Comparison of ENCODE assay signal across 8 mouse cellular contexts in genomic region chr8:84656191-84656525, GRCm38 (mm10). TPM values are rescaled to one million over a fixed set of nuclear protein-coding genes. Genes with fewer than 3 reads are reported as not detected.
DNase-seq lines count a peak whose midpoint lies in the region; ATAC-seq lines count a peak whose summit lies in the region.

No protein-coding gene starts in this region.

- peak overlapping the region; percentile 91 for H3K4me3 ChIP-seq in megakaryocyte, embryonic 14.5 days (replicated peaks)
- H3K4me3 ChIP-seq in forebrain, embryonic 10.5 days, result peak overlapping the region; percentile 53
- peak overlapping the region; percentile 50 for H3K4me3 ChIP-seq in intestine, embryonic 16.5 days (ENCODE audit: low read length)
- peak overlapping the region; percentile 22 for H3K4me3 ChIP-seq in midbrain, embryonic 14.5 days (replicated peaks; ENCODE audit: low read depth, low read length)

- 1% methylated on average over 10 of the region's 10 CpGs for WGBS in forebrain, embryonic 10.5 days
- WGBS in intestine, embryonic 16.5 days, result 2% methylated on average over 10 of the region's 10 CpGs
- under 1% methylated on average over 10 of the region's 10 CpGs for WGBS in midbrain, embryonic 14.5 days

- peak overlapping the region; percentile 87 for H3K4me2 ChIP-seq in intestine, embryonic 16.5 days (ENCODE audit: low read depth, low read length)
- peak overlapping the region; percentile 49 for H3K4me2 ChIP-seq in midbrain, embryonic 14.5 days (ENCODE audit: low read length)

- peak overlapping the region; percentile 95 for H3K27ac ChIP-seq in forebrain, embryonic 10.5 days
- H3K27ac ChIP-seq in intestine, embryonic 16.5 days (ENCODE audit: low read length), result peak overlapping the region; percentile 96
- H3K27ac ChIP-seq in midbrain, embryonic 14.5 days (replicated peaks; ENCODE audit: low read depth, low read length), result peak overlapping the region; percentile 63

- H3K4me1 ChIP-seq in megakaryocyte, embryonic 14.5 days, result peaks cover 59% of the 10 kb centered on the region
- peaks cover 76% of the 10 kb centered on the region for H3K4me1 ChIP-seq in forebrain, embryonic 10.5 days
- H3K4me1 ChIP-seq in intestine, embryonic 16.5 days (ENCODE audit: control insufficient read depth, insufficient read depth, low read length), result peaks cover 45% of the 10 kb centered on the region
- peaks cover 31% of the 10 kb centered on the region for H3K4me1 ChIP-seq in midbrain, embryonic 14.5 days (ENCODE audit: control insufficient read depth, insufficient read depth, low read length)

- H3K9me3 ChIP-seq in megakaryocyte, embryonic 14.5 days, result no peaks in the 10 kb centered on the region
- H3K9me3 ChIP-seq in forebrain, embryonic 10.5 days, result no peaks in the 10 kb centered on the region
- H3K9me3 ChIP-seq in intestine, embryonic 16.5 days (ENCODE audit: control insufficient read depth, low read length), result no peaks in the 10 kb centered on the region
- H3K9me3 ChIP-seq in midbrain, embryonic 14.5 days (ENCODE audit: control insufficient read depth, low read length), result no peaks in the 10 kb centered on the region

- DNase-seq in forebrain, embryonic 10.5 days (ENCODE audit: extremely low spot score, low spot score), result peak; percentile 83
- DNase-seq in midbrain, embryonic 14.5 days, result peak; percentile 47
- DNase-seq in right cerebral cortex, postnatal 14 days, result no peak
- no peak for DNase-seq in layer of hippocampus, adult 8-10 months (ENCODE audit: low spot score in 2 of 2)
- DNase-seq in urinary bladder, adult 18-20 months (ENCODE audit: low spot score in 2 of 2), result no peak

- ATAC-seq in megakaryocyte, adult 5-6 weeks (ENCODE audit: poor library complexity, severe bottlenecking), result no peak
- ATAC-seq in intestine, embryonic 16.5 days, result no peak
- ATAC-seq in midbrain, embryonic 14.5 days (ENCODE audit: low FRiP score, low TSS enrichment), result no peak

- no peaks in the 10 kb centered on the region for H3K36me3 ChIP-seq in megakaryocyte, embryonic 14.5 days (replicated peaks; ENCODE audit: low read length)
- H3K36me3 ChIP-seq in forebrain, embryonic 10.5 days (replicated peaks), result no peaks in the 10 kb centered on the region
- no peaks in the 10 kb centered on the region for H3K36me3 ChIP-seq in intestine, embryonic 16.5 days (ENCODE audit: control insufficient read depth, insufficient read depth, low read length)
- no peaks in the 10 kb centered on the region for H3K36me3 ChIP-seq in midbrain, embryonic 14.5 days (ENCODE audit: control insufficient read depth, insufficient read depth, low read length)

- peak overlapping the region; percentile 74 for H3K9ac ChIP-seq in intestine, embryonic 16.5 days (ENCODE audit: low read depth, low read length)
- peak overlapping the region; percentile 39; the same call in 1 of the 2 replicates for H3K9ac ChIP-seq in midbrain, embryonic 14.5 days (replicated peaks; ENCODE audit: low read length)

- no peaks in the 10 kb centered on the region for H3K27me3 ChIP-seq in megakaryocyte, embryonic 14.5 days (replicated peaks)
- H3K27me3 ChIP-seq in forebrain, embryonic 10.5 days (ENCODE audit: poor library complexity, severe bottlenecking), result no peaks in the 10 kb centered on the region
- no peaks in the 10 kb centered on the region for H3K27me3 ChIP-seq in intestine, embryonic 16.5 days (replicated peaks; ENCODE audit: control insufficient read depth, insufficient read depth, low read length)
- H3K27me3 ChIP-seq in midbrain, embryonic 14.5 days (ENCODE audit: control insufficient read depth, insufficient read depth, low read length), result no peaks in the 10 kb centered on the region

RNA-seq across cellular contexts. Expression of gene Ier2, which starts 6.5 kb away (rescaled TPM):
- 106 and 333 TPM in 2 replicates for polyA plus RNA-seq in megakaryocyte, embryonic 14.5 days (2012; ENCODE audit: insufficient read depth, low replicate concordance)
- total RNA-seq in megakaryocyte, adult 5-6 weeks (2015), result 86.1 and 87.5 TPM in 2 replicates
- total RNA-seq in megakaryocyte, adult 5-6 weeks (2017), result 62.7 and 65.3 TPM in 2 replicates
- 91.4 and 96.9 TPM in 2 replicates for polyA plus RNA-seq in forebrain, embryonic 10.5 days (2016; fragmentation: Nextera tagmentation; extraction: Ambion mirVana)
- polyA plus RNA-seq in intestine, embryonic 16.5 days (2015; fragmentation: Nextera tagmentation; extraction: Ambion mirVana), result 77.7 and 78.7 TPM in 2 replicates
- polyA plus RNA-seq in midbrain, embryonic 14.5 days (2014; fragmentation: Nextera tagmentation; extraction: Ambion mirVana), result 15.5 and 16.0 TPM in 2 replicates
- total RNA-seq in layer of hippocampus, adult 8-10 months (2022), result 10 to 100 TPM in 1 of 4 experiments, 1 to 10 TPM in 3; 7.0 to 10.2 (median 9.3) TPM

RNA-seq across cellular contexts. Expression of gene Trmt1, which starts 29.9 kb away (rescaled TPM):
- polyA plus RNA-seq in megakaryocyte, embryonic 14.5 days (2012; ENCODE audit: insufficient read depth, low replicate concordance), result 107 and 120 TPM in 2 replicates
- total RNA-seq in megakaryocyte, adult 5-6 weeks (2015), result 29.5 and 35.9 TPM in 2 replicates
- 37.6 and 40.4 TPM in 2 replicates for total RNA-seq in megakaryocyte, adult 5-6 weeks (2017)
- polyA plus RNA-seq in forebrain, embryonic 10.5 days (2016; fragmentation: Nextera tagmentation; extraction: Ambion mirVana), result 68.8 and 69.3 TPM in 2 replicates
- polyA plus RNA-seq in intestine, embryonic 16.5 days (2015; fragmentation: Nextera tagmentation; extraction: Ambion mirVana), result 60.0 and 67.1 TPM in 2 replicates
- 56.9 and 59.6 TPM in 2 replicates for polyA plus RNA-seq in midbrain, embryonic 14.5 days (2014; fragmentation: Nextera tagmentation; extraction: Ambion mirVana)
- 100 to 1,000 TPM in 2 of 4 experiments, 10 to 100 TPM in 2; 91.6 to 133 (median 103) TPM for total RNA-seq in layer of hippocampus, adult 8-10 months (2022)

RNA-seq across cellular contexts. Expression of gene Nacc1, which starts 31.5 kb away (rescaled TPM):
- 144 and 266 TPM in 2 replicates for polyA plus RNA-seq in megakaryocyte, embryonic 14.5 days (2012; ENCODE audit: insufficient read depth, low replicate concordance)
- 42.8 and 43.0 TPM in 2 replicates for total RNA-seq in megakaryocyte, adult 5-6 weeks (2015)
- total RNA-seq in megakaryocyte, adult 5-6 weeks (2017), result 31.8 and 36.8 TPM in 2 replicates
- 31.3 and 31.5 TPM in 2 replicates for polyA plus RNA-seq in forebrain, embryonic 10.5 days (2016; fragmentation: Nextera tagmentation; extraction: Ambion mirVana)
- polyA plus RNA-seq in intestine, embryonic 16.5 days (2015; fragmentation: Nextera tagmentation; extraction: Ambion mirVana), result 11.0 and 14.8 TPM in 2 replicates
- 19.1 and 20.2 TPM in 2 replicates for polyA plus RNA-seq in midbrain, embryonic 14.5 days (2014; fragmentation: Nextera tagmentation; extraction: Ambion mirVana)
- 10 to 100 TPM; 86.2 to 91.2 (median 87.6) TPM for total RNA-seq in layer of hippocampus, adult 8-10 months (2022)

RNA-seq across cellular contexts. Expression of gene Lyl1, which starts 45.1 kb away (rescaled TPM):
- polyA plus RNA-seq in megakaryocyte, embryonic 14.5 days (2012; ENCODE audit: insufficient read depth, low replicate concordance), result 347 and 510 TPM in 2 replicates
- 69.0 and 69.9 TPM in 2 replicates for total RNA-seq in megakaryocyte, adult 5-6 weeks (2015)
- 60.3 and 62.0 TPM in 2 replicates for total RNA-seq in megakaryocyte, adult 5-6 weeks (2017)
- 4.9 and 5.8 TPM in 2 replicates for polyA plus RNA-seq in forebrain, embryonic 10.5 days (2016; fragmentation: Nextera tagmentation; extraction: Ambion mirVana)
- polyA plus RNA-seq in intestine, embryonic 16.5 days (2015; fragmentation: Nextera tagmentation; extraction: Ambion mirVana), result 4.9 and 5.0 TPM in 2 replicates
- 1.5 and 3.8 TPM in 2 replicates for polyA plus RNA-seq in midbrain, embryonic 14.5 days (2014; fragmentation: Nextera tagmentation; extraction: Ambion mirVana)
- total RNA-seq in layer of hippocampus, adult 8-10 months (2022), result 1 to 10 TPM; 2.6 to 7.2 (median 4.8) TPM

Comparison
In these comparisons a context has a peak if more than half of its experiments do, and no peak if none do; other contexts are left out.
1. H3K4me3 ChIP-seq: peak in every context shown above with its lines; median percentile 91 in megakaryocyte, embryonic 14.5 days; 53 in forebrain, embryonic 10.5 days; 50 in intestine, embryonic 16.5 days; 22 in midbrain, embryonic 14.5 days.
2. DNase-seq: peak in forebrain, embryonic 10.5 days (single experiment) and midbrain, embryonic 14.5 days (single experiment); none in right cerebral cortex, postnatal 14 days (single experiment), layer of hippocampus, adult 8-10 months (0 of 2) and urinary bladder, adult 18-20 months (0 of 2).
3. Peak in every context shown above with its lines, with median percentiles within 50 percentile points of each other: H3K27ac ChIP-seq.